Mouse (Mus musculus) spleen, postnatal 14 days (tissue): ENCODE results near the gene Dppa5a.
"Not testable (repeated sequence)": the region's sequence is repeated elsewhere in the genome, so short reads cannot be mapped to it uniquely, and the experiment has no call there.

Source experiments
- DNase-seq, 2 experiments: peaks; one replicate each; pipeline ENCODE4 v3.0.0; 2021 to 2022; ENCODE audit warnings: low spot score in 2 of 2

The Dppa5a gene

GRCm38 (mm10) chr9:78367959-78368358 is at the start of gene Dppa5a:
TSS of gene Dppa5a (minus strand) at chr9:78368177.
- DNase-seq = not testable (repeated sequence)

- DNase-seq = no peak
These were observed 33.6 kb upstream of the Dppa5a start for GRCm38 (mm10) chr9:78401596-78401995.

- DNase-seq = no peak
These were observed 32.6 kb upstream of the Dppa5a start for GRCm38 (mm10) chr9:78400570-78400969.

GRCm38 (mm10) chr9:78396517-78396916 is 28.5 kb upstream of the Dppa5a start:
- no peak for DNase-seq

GRCm38 (mm10) chr9:78395630-78396351 is 27.8 kb upstream of the Dppa5a start, which contains the start of gene Ddx43:
TSS of gene Ddx43 (plus strand) at chr9:78395777.
- peak; percentile 4 to 9 for DNase-seq

- DNase-seq = no peak
These were observed 27.3 kb upstream of the Dppa5a start for GRCm38 (mm10) chr9:78395244-78395629.

- DNase-seq = no peak
These were observed 26.6 kb upstream of the Dppa5a start for GRCm38 (mm10) chr9:78394602-78395001.

- no peak for DNase-seq
These were observed 25.8 kb upstream of the Dppa5a start for GRCm38 (mm10) chr9:78393741-78394140.

GRCm38 (mm10) chr9:78389981-78390380 is 22.0 kb upstream of the Dppa5a start:
- DNase-seq = no peak

- DNase-seq = no peak
These were observed 19.0 kb upstream of the Dppa5a start for GRCm38 (mm10) chr9:78386947-78387346.

GRCm38 (mm10) chr9:78385893-78386292 is 17.9 kb upstream of the Dppa5a start:
- DNase-seq = no peak

GRCm38 (mm10) chr9:78378113-78378785 is 10.3 kb upstream of the Dppa5a start, which contains the start of gene Ooep:
TSS of gene Ooep (minus strand) at chr9:78378725.
- no peak for DNase-seq

- DNase-seq = no peak
These were observed 9.6 kb upstream of the Dppa5a start for GRCm38 (mm10) chr9:78377546-78377945.

- no peak for DNase-seq
These were observed 7.5 kb upstream of the Dppa5a start for GRCm38 (mm10) chr9:78375486-78375885.

GRCm38 (mm10) chr9:78374885-78375389 is 7.0 kb upstream of the Dppa5a start:
- no peak for DNase-seq

GRCm38 (mm10) chr9:78374397-78374796 is 6.4 kb upstream of the Dppa5a start:
- no peak for DNase-seq

- no peak for DNase-seq
These were observed 5.0 kb upstream of the Dppa5a start for GRCm38 (mm10) chr9:78372827-78373504.

- DNase-seq = no peak
These were observed 3.5 kb upstream of the Dppa5a start for GRCm38 (mm10) chr9:78371441-78371840.

GRCm38 (mm10) chr9:78369786-78370185 is 1.8 kb upstream of the Dppa5a start:
- no peak for DNase-seq

- DNase-seq = no peak
These were observed 1.4 kb upstream of the Dppa5a start for GRCm38 (mm10) chr9:78369349-78369748.

GRCm38 (mm10) chr9:78368671-78369293 is 805 bp upstream of the Dppa5a start:
- DNase-seq = no peak
